Mouse (Mus musculus) heart, postnatal 0 days (tissue): ENCODE results near the gene St3gal3. TPM values are rescaled to one million over a fixed set of nuclear protein-coding genes. Genes with fewer than 3 reads are reported as not detected.

Experiments used
- ATAC-seq: fragments of 200-750 bp; cut with Nextera tagmentation; 2 replicates; pipeline ENCODE4 v1.8.0; 2017; ENCODE audit warnings: low read depth, moderate number of reproducible peaks, moderate library complexity; ENCODE audit not compliant: insufficient read depth
- DNase-seq: peaks from one replicate; pipeline ENCODE4 v3.0.0-alpha.2; 2016; ENCODE audit warnings: low spot score
- H3K27ac ChIP-seq: fragments of 300-500 bp; sonication (generic); 2 replicates; pipeline ENCODE4 v1.5.1; 2014; ENCODE audit warnings: low read depth, mild to moderate bottlenecking
- H3K27me3 ChIP-seq: fragments of 300-500 bp; sonication (generic); 2 replicates; pipeline ENCODE4 v1.6.1; 2014; ENCODE audit warnings: low read length, mixed read lengths; ENCODE audit not compliant: control insufficient read depth, insufficient read depth
- H3K36me3 ChIP-seq: fragments of 300-500 bp; sonication (generic); replicated peaks from 2 replicates; pipeline ENCODE4 v1.6.1; 2014; ENCODE audit warnings: low read length, mixed read lengths; ENCODE audit not compliant: control insufficient read depth, insufficient read depth
- H3K4me1 ChIP-seq: fragments of 300-500 bp; sonication (generic); 2 replicates; pipeline ENCODE4 v1.6.1; 2014; ENCODE audit warnings: antibody characterized with exemption; ENCODE audit not compliant: control insufficient read depth, insufficient read depth
- H3K4me2 ChIP-seq: fragments of 300-500 bp; sonication (generic); 2 replicates; pipeline ENCODE4 v1.6.1; 2014; ENCODE audit warnings: low read depth, mild to moderate bottlenecking, low read length, moderate library complexity
- H3K4me3 ChIP-seq: fragments of 300-500 bp; sonication (generic); 2 replicates; pipeline ENCODE4 v1.5.1; 2014; ENCODE audit warnings: low read depth, low read length
- H3K9ac ChIP-seq: fragments of 300-500 bp; sonication (generic); replicated peaks from 2 replicates; pipeline ENCODE4 v1.6.1; 2014; ENCODE audit warnings: low read depth, low read length, mixed read lengths
- H3K9me3 ChIP-seq: fragments of 300-500 bp; sonication (generic); replicated peaks from 2 replicates; pipeline ENCODE4 v1.6.1; 2016; ENCODE audit warnings: low read length; ENCODE audit not compliant: control insufficient read depth
- CTCF ChIP-seq: IDR thresholded peaks from 2 replicates; pipeline ENCODE4 v1.5.1; 2016; ENCODE audit warnings: antibody characterized with exemption, control low read depth, low read depth
- EP300 ChIP-seq: IDR thresholded peaks from 2 replicates; pipeline ENCODE4 v1.6.1; 2016; ENCODE audit warnings: antibody characterized with exemption, low read depth
- WGBS: fragments of 180-500 bp; shearing (Covaris S2); extraction: QIAGEN DNeasy Blood & Tissue Kit; methylation state at CpG from one replicate; pipeline ENCODE4 v1.1.7; 2014; 5-methylcytosine and 5-hydroxymethylcytosine counted together
- polyA plus RNA-seq: library from polyadenylated mRNA; unstranded; fragments of >200 nt; fragmentation: Nextera tagmentation; extraction: Ambion mirVana; gene quantifications from 2 replicates; pipeline ENCODE4 v1.2.1, GENCODE M21; 2015
- total RNA-seq: library from RNA; depleted of rRNA; stranded (reverse); fragments of >200 nt; gene quantifications from 2 replicates; pipeline ENCODE4 v1.2.3, GENCODE M21; 2014; ENCODE audit warnings: low replicate concordance

St3gal3 gene
- total and polyA plus RNA-seq, 2 experiments from 2014 or later = 8.2 to 44.5 TPM

GRCm38 (mm10) chr4:118039964-118040363 lies 94.8 kb downstream of the St3gal3 start:
- H3K4me1 ChIP-seq = peaks cover 4% of the 10 kb centered on the region; the same call in 1 of the 2 replicates
- no peak overlapping the region for H3K27ac ChIP-seq
- H3K27me3 ChIP-seq = no peaks in the 10 kb centered on the region
- H3K9me3 ChIP-seq = no peaks in the 10 kb centered on the region
- WGBS = 92% methylated on average over 5 of the region's 5 CpGs
- no peak for DNase-seq
- no peak for ATAC-seq
- no peak overlapping the region for H3K4me2 ChIP-seq
- no peak overlapping the region for H3K9ac ChIP-seq
- no peak for TF ChIP-seq CTCF
- TF ChIP-seq EP300 = no peak
- H3K4me3 ChIP-seq = no peak overlapping the region
- no peaks in the 10 kb centered on the region for H3K36me3 ChIP-seq

GRCm38 (mm10) chr4:118038023-118038422 lies 96.7 kb downstream of the St3gal3 start:
- H3K4me2 ChIP-seq = no peak overlapping the region
- no peak for TF ChIP-seq CTCF
- TF ChIP-seq EP300 = no peak
- ATAC-seq (no peak), DNase-seq (no peak)
- H3K27me3 ChIP-seq = no peaks in the 10 kb centered on the region
- 86% methylated on average over 1 of the region's 1 CpGs for WGBS
- no peak overlapping the region for H3K9ac ChIP-seq
- no peaks in the 10 kb centered on the region for H3K36me3 ChIP-seq
- H3K4me1 ChIP-seq = no peaks in the 10 kb centered on the region
- H3K9me3 ChIP-seq = no peaks in the 10 kb centered on the region
- H3K27ac ChIP-seq = no peak overlapping the region
- H3K4me3 ChIP-seq = no peak overlapping the region

- no peaks in the 10 kb centered on the region for H3K36me3 ChIP-seq
These were observed 97.3 kb downstream of the St3gal3 start for GRCm38 (mm10) chr4:118037406-118037805.

GRCm38 (mm10) chr4:118036531-118036930 lies 98.2 kb downstream of the St3gal3 start:
- Histone ChIP-seq H3K4me1 (peaks cover 2% of the 10 kb centered on the region), H3K36me3 (no peaks in the 10 kb centered on the region), H3K4me2 (no peak overlapping the region), H3K9ac (no peak overlapping the region), H3K9me3 (no peaks in the 10 kb centered on the region), H3K4me3 (no peak overlapping the region), H3K27me3 (no peaks in the 10 kb centered on the region), H3K27ac (no peak overlapping the region)
- ATAC-seq = no peak
- DNase-seq = no peak
- 90% methylated on average over 4 of the region's 4 CpGs for WGBS
- TF ChIP-seq CTCF (no peak), EP300 (no peak)

More at GRCm38 (mm10) chr4:118037406-118037805, 97.3 kb downstream of the St3gal3 start:
- Histone ChIP-seq H3K9ac (no peak overlapping the region), H3K9me3 (no peaks in the 10 kb centered on the region), H3K27ac (no peak overlapping the region), H3K4me3 (no peak overlapping the region), H3K4me1 (no peaks in the 10 kb centered on the region; the same call in 1 of the 2 replicates), H3K27me3 (no peaks in the 10 kb centered on the region), H3K4me2 (no peak overlapping the region)
- 77% methylated on average over 5 of the region's 5 CpGs for WGBS
- no peak for ATAC-seq
- TF ChIP-seq EP300 (no peak), CTCF (no peak)
- no peak for DNase-seq

- DNase-seq = no peak
- WGBS = 92% methylated on average over 2 of the region's 2 CpGs
- H3K4me2 ChIP-seq = no peak overlapping the region
- no peak overlapping the region for H3K4me3 ChIP-seq
- TF ChIP-seq CTCF (no peak), EP300 (no peak)
- no peak overlapping the region for H3K9ac ChIP-seq
- H3K27ac ChIP-seq = no peak overlapping the region
- peaks cover 11% of the 10 kb centered on the region for H3K4me1 ChIP-seq
- no peaks in the 10 kb centered on the region for H3K27me3 ChIP-seq
- no peaks in the 10 kb centered on the region for H3K9me3 ChIP-seq
- no peaks in the 10 kb centered on the region for H3K36me3 ChIP-seq
- no peak for ATAC-seq
These were observed 99.6 kb downstream of the St3gal3 start for GRCm38 (mm10) chr4:118035090-118035489.

- WGBS = 83% methylated on average over 5 of the region's 5 CpGs
These were observed 101.7 kb downstream of the St3gal3 start for GRCm38 (mm10) chr4:118033026-118033425.

More at GRCm38 (mm10) chr4:118033026-118033425, 101.7 kb downstream of the St3gal3 start:
- Histone ChIP-seq H3K4me1 (peaks cover 21% of the 10 kb centered on the region), H3K9ac (no peak overlapping the region), H3K27me3 (no peaks in the 10 kb centered on the region), H3K4me3 (no peak overlapping the region), H3K4me2 (no peak overlapping the region), H3K36me3 (no peaks in the 10 kb centered on the region), H3K27ac (no peak overlapping the region), H3K9me3 (no peaks in the 10 kb centered on the region)
- DNase-seq = no peak
- TF ChIP-seq EP300 = no peak
- no peak for TF ChIP-seq CTCF
- ATAC-seq = no peak
